Mouse (Mus musculus) spleen, adult 2 months (tissue): ENCODE data around the gene Arid5a. TPM values are rescaled to one million over a fixed set of nuclear protein-coding genes. Genes with fewer than 3 reads are reported as not detected.
A peak's percentile ranks its signal among the peaks of the same experiment; 100 is the strongest.

Experiments used
- DNase-seq, 2 experiments: peaks; one replicate each; pipeline versions ENCODE4 v3.0.0 to v3.0.0-alpha.2; 2012 to 2021; ENCODE audit warnings: low spot score in 2 of 2, low read depth in 1 of 2
- H3K27ac ChIP-seq: fragments of 200-500 bp; 2 replicates; pipeline ENCODE4 v1.5.1; 2012; ENCODE audit warnings: low read length, inconsistent platforms; ENCODE audit not compliant: insufficient read depth
- H3K27me3 ChIP-seq: fragments of 200-500 bp; 2 replicates; pipeline ENCODE4 v1.6.1; 2012; ENCODE audit warnings: mild to moderate bottlenecking, moderate library complexity, low read length, inconsistent platforms; ENCODE audit not compliant: control insufficient read depth, insufficient read depth
- H3K36me3 ChIP-seq: fragments of 200-500 bp; 2 replicates; pipeline ENCODE4 v1.6.1; 2012; ENCODE audit warnings: mild to moderate bottlenecking, low read length, inconsistent platforms; ENCODE audit not compliant: control insufficient read depth, insufficient read depth
- H3K4me1 ChIP-seq: fragments of 200-500 bp; 2 replicates; pipeline ENCODE4 v1.6.1; 2011; ENCODE audit warnings: inconsistent platforms; ENCODE audit not compliant: control insufficient read depth, insufficient read depth, insufficient read length
- H3K4me3 ChIP-seq: fragments of 200-500 bp; 2 replicates; pipeline ENCODE4 v1.5.1; 2011; ENCODE audit warnings: mild to moderate bottlenecking, inconsistent platforms; ENCODE audit not compliant: insufficient read depth, insufficient read length; ENCODE audit errors: extremely low read depth
- CTCF ChIP-seq: fragments of 200-500 bp; IDR thresholded peaks from 2 replicates; pipeline ENCODE4 v1.5.1; 2011; ENCODE audit warnings: mild to moderate bottlenecking, inconsistent platforms; ENCODE audit not compliant: insufficient read depth, insufficient read length, insufficient replicate concordance; ENCODE audit errors: extremely low read depth
- POLR2A ChIP-seq: fragments of 200-500 bp; IDR thresholded peaks from 2 replicates; pipeline ENCODE4 v1.6.1; 2011; ENCODE audit warnings: low read depth, low read length, inconsistent platforms
- WGBS: fragments of 180-500 bp; shearing (Covaris S2); methylation state at CpG from one replicate; pipeline ENCODE4 v1.1.7; 2018; 5-methylcytosine and 5-hydroxymethylcytosine counted together
- polyA plus RNA-seq: library from polyadenylated mRNA; depleted of rRNA; stranded (reverse); fragments of >200 nt; gene quantifications from 2 replicates; pipeline ENCODE4 v1.2.3, GENCODE M21; 2012; rRNA removed

The Arid5a gene
- polyA plus RNA-seq: 29.6 and 39.6 TPM in 2 replicates

DNA sequence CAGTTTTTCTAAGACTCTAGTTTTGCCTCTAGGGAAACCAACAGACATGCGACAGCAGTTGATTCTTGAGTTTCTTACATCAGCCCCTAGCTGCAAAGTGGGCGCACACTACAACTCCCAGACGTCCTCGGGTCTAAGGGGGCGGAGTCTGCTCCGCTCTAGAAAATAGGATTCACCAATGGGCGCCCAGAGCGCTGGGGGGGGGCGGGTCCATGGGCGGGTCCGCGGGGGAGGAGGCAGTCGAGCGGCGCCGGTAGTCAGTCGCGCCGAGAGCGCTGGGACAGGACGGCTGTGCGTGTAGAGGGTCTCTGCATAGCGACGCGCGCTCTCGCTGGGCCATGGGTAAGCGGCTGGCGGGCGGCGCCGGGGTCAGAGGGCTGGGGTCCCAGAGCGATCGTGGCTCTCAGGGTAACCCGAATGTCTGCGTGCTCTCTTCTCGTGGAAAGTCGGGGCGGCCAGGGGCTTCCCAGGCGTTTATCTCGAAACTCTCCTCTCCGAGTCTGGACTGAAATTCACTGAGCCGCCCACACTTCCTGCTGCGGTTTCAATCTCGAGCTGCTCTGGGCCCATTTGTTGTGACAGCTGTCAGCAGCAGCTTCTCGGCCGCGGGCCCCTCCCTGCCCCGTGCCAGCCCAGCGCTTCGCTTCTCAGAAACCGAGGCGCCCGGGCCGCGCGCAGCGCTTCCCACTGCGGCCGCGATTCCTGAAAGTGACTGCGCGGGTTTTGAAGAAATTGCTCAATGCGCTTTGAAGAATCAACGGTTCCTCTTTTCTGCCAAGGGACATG, at the start of gene Arid5a:
Arid5a (plus strand) TSS at position 239 of the 786 bp plus-strand sequence.
- H3K4me1 ChIP-seq: peaks cover 17% of the 10 kb centered on the region
- peaks cover under 1% of the 10 kb centered on the region; the same call in 1 of the 2 replicates for H3K36me3 ChIP-seq
- peak; percentile 88 to 91 for DNase-seq
- TF ChIP-seq POLR2A (peak; percentile 100), CTCF (no peak)
- 0 out of 2 replicates have a peak, but pooled peaks cover 3% of the 10 kb centered on the region for H3K27me3 ChIP-seq
- H3K4me3 ChIP-seq: peak within 1 kb of the TSS; percentile 89
- WGBS: 1% methylated on average over 65 of the region's 65 CpGs
- peak within 1 kb of the TSS; percentile 100 for H3K27ac ChIP-seq

DNA sequence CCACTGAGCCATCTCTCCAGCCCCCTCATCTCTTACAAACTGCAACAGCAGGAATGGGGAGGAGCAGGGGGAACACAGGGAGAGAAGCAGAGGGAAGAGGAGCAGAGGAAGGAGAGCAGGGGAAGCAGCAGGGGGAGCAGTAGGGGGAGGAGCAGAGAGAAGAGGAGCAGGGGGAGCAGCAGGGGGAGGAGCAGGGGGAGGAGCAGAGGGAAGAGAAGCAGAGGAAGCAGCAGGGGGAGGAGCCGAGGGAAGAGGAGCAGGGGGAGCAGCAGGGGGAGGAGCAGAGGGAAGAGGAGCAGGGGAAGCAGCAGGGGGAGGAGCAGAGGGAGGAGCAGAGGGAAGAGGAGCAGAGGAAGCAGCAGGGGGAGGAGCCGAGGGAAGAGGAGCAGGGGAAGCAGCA, 48.9 kb upstream of the Arid5a start:
- DNase-seq: no peak
- Histone ChIP-seq H3K27me3 (no peaks in the 10 kb centered on the region), H3K27ac (no peak overlapping the region), H3K4me1 (peaks cover 23% of the 10 kb centered on the region), H3K36me3 (no peaks in the 10 kb centered on the region), H3K4me3 (no peak overlapping the region)
- WGBS: 48% methylated on average over 2 of the region's 2 CpGs
- no peak for TF ChIP-seq POLR2A
- no peak for TF ChIP-seq CTCF

GRCm38 (mm10) chr1:36259281-36259680, 48.3 kb upstream of the Arid5a start:
- Histone ChIP-seq H3K36me3 (no peaks in the 10 kb centered on the region), H3K27me3 (no peaks in the 10 kb centered on the region), H3K4me1 (peaks cover 23% of the 10 kb centered on the region), H3K4me3 (no peak overlapping the region), H3K27ac (no peak overlapping the region)
- DNase-seq: no peak
- TF ChIP-seq POLR2A: no peak
- no peak for TF ChIP-seq CTCF
- WGBS: 95% methylated on average over 2 of the region's 2 CpGs

GRCm38 (mm10) chr1:36260418-36260817, 47.1 kb upstream of the Arid5a start:
- H3K36me3 ChIP-seq: no peaks in the 10 kb centered on the region
- H3K4me3 ChIP-seq: no peak overlapping the region
- no peak for TF ChIP-seq POLR2A
- TF ChIP-seq CTCF: no peak
- H3K4me1 ChIP-seq: peaks cover 32% of the 10 kb centered on the region
- H3K27ac ChIP-seq: 0 out of 2 replicates have a peak overlapping the region, but pooled peaks have one; percentile 88
- H3K27me3 ChIP-seq: no peaks in the 10 kb centered on the region
- no peak for DNase-seq
- 96% methylated on average over 1 of the region's 1 CpGs for WGBS

DNA sequence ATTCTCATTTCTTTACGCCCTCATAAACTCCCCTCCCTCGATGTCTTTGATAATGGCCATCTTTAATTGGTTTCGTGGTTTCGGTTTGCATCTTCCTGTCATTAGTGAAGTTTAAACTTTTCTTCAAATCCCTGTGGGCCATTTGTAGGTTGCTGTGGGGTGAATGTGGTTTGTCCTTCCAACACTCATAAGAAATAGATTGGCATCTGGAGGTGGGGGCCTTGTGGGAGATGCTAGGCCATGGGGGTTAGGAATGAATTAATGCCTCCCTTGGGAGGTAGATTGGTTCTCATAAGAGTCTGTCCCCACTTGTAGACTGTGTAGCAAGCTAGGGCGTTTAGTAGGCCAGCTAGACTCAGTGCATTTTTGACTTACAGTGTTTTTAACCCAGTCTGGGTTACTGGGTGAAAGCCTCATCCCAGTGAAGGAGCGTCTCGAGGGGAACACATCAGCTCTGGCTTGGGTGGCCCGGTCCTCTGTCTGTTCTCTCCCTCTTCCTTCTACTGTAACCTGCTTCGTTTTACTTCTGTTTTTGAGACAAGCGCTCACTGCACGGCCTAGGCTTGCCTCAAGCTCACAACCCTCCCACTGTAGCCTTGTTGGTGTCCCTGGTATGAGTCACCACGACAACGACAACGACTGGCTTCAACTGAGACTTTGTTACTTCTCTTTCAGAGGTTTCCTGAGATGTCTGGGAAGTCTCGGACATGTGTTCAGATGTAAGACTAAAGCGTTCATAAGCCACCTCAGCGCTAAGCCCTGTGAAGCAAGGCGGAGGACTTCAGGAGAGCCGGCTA, 45.6 kb upstream of the Arid5a start:
- TF ChIP-seq CTCF (no peak), POLR2A (peak; percentile 32; the same call in 1 of the 2 replicates)
- Histone ChIP-seq H3K4me3 (no peak overlapping the region), H3K27ac (peak overlapping the region; percentile 88), H3K36me3 (peaks cover 5% of the 10 kb centered on the region), H3K27me3 (no peaks in the 10 kb centered on the region), H3K4me1 (peaks cover 42% of the 10 kb centered on the region)
- DNase-seq: peak in 1 of 2 experiments; percentile 52
- 20% methylated on average over 19 of the region's 19 CpGs for WGBS

DNA sequence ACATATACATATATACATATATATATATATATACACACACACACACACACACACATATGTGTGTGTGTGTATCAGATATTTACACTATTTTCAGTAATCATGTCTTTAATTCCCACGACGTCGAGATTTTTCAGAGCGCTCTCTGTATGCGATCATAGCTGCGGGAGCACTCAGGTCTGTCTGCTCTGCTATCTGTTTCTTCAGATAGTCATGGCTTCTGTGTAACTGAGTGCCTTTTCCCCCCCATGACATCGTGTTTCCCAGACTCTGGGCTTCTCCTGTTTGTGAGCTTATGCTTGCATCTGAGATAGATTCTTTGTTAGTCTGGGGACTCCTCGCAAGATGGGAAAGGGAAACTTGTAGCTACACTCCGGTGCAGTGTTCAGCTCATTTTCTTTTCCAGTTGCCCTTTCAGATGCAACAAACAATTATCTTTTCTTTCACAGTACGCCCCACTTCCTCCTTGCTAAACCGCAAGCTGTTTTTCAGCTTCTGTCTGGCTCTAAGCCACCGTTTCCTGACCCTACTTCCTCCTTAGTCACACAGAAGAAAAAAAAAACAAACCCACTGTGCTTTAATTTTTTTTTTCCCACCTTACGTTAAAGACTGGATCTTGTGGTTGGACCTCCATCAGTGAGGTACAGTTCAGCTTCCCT, 43.6 kb upstream of the Arid5a start:
- peaks cover 12% of the 10 kb centered on the region for H3K36me3 ChIP-seq
- no peak for TF ChIP-seq CTCF
- no peak for TF ChIP-seq POLR2A
- H3K4me3 ChIP-seq: peak overlapping the region; percentile 41
- WGBS: 1% methylated on average over 13 of the region's 13 CpGs
- peak overlapping the region; percentile 91 for H3K27ac ChIP-seq
- no peaks in the 10 kb centered on the region for H3K27me3 ChIP-seq
- peak; percentile 75 to 89 for DNase-seq
- peaks cover 45% of the 10 kb centered on the region for H3K4me1 ChIP-seq
